Mouse (Mus musculus) neutrophil, adult 5-6 weeks (primary cell): ENCODE data around the gene Gimd1. TPM values are rescaled to one million over a fixed set of nuclear protein-coding genes. Genes with fewer than 3 reads are reported as not detected.

ENCODE experiments used
- ATAC-seq: fragments of 151-379, 151-347 bp; 2 replicates; pipeline ENCODE4 v1.8.0; 2017; ENCODE audit warnings: mild to moderate bottlenecking, moderate TSS enrichment; ENCODE audit not compliant: insufficient number of reproducible peaks, poor library complexity, low FRiP score, severe bottlenecking; ENCODE audit errors: extremely low read depth
- total RNA-seq: library from RNA; stranded (forward); fragments of 200-1000 nt; gene quantifications from 2 replicates; pipeline ENCODE4 v1.2.3, GENCODE M21; 2017

Gene Gimd1
- total RNA-seq, result not detected in 2 replicates

- no peak for ATAC-seq
These were observed at the start of gene Gimd1 for GRCm38 (mm10) chr3:132629601-132630239. Gene Gimd1, plus strand, starts transcription at chr3:132629820.

- no peak for ATAC-seq
These were observed 48.4 kb upstream of the Gimd1 start for GRCm38 (mm10) chr3:132581198-132581597.

- ATAC-seq, result no peak
These were observed 47.3 kb upstream of the Gimd1 start for GRCm38 (mm10) chr3:132582339-132582738.

- no peak for ATAC-seq
These were observed 44.3 kb upstream of the Gimd1 start for GRCm38 (mm10) chr3:132585122-132585972.

- ATAC-seq, result no peak
These were observed 41.5 kb upstream of the Gimd1 start for GRCm38 (mm10) chr3:132588146-132588545.

- ATAC-seq, result no peak
These were observed 39.6 kb upstream of the Gimd1 start for GRCm38 (mm10) chr3:132590010-132590409.

GRCm38 (mm10) chr3:132590604-132591003, 39.0 kb upstream of the Gimd1 start:
- ATAC-seq, result no peak

- no peak for ATAC-seq
These were observed 879 bp upstream of the Gimd1 start for GRCm38 (mm10) chr3:132628741-132629140.

- ATAC-seq, result no peak
These were observed 3.6 kb downstream of the Gimd1 start for GRCm38 (mm10) chr3:132633261-132633660.

GRCm38 (mm10) chr3:132637080-132637479, 7.5 kb downstream of the Gimd1 start:
- no peak for ATAC-seq

GRCm38 (mm10) chr3:132644071-132644470, 14.5 kb downstream of the Gimd1 start:
- ATAC-seq, result no peak

- ATAC-seq, result no peak
These were observed 17.2 kb downstream of the Gimd1 start for GRCm38 (mm10) chr3:132646814-132647213.

GRCm38 (mm10) chr3:132649368-132649767, 19.7 kb downstream of the Gimd1 start:
- ATAC-seq, result no peak

- ATAC-seq, result no peak
These were observed 20.6 kb downstream of the Gimd1 start for GRCm38 (mm10) chr3:132650191-132650590.

GRCm38 (mm10) chr3:132651776-132652175, 22.2 kb downstream of the Gimd1 start:
- no peak for ATAC-seq

GRCm38 (mm10) chr3:132653959-132654358, 24.3 kb downstream of the Gimd1 start:
- no peak for ATAC-seq

GRCm38 (mm10) chr3:132655955-132656354, 26.3 kb downstream of the Gimd1 start:
- no peak for ATAC-seq

GRCm38 (mm10) chr3:132677494-132677893, 47.9 kb downstream of the Gimd1 start:
- ATAC-seq, result no peak

GRCm38 (mm10) chr3:132683447-132684230, 54.0 kb downstream of the Gimd1 start, which contains the start of gene Tbck:
Gene Tbck, plus strand, starts transcription at chr3:132684144.
- peak; percentile 88 for ATAC-seq
